Mouse (Mus musculus): ENCODE measurements at regions not wholly inside any gene's neighbourhood (a gene's known extent, or its start where the extent isn't known, plus 50 kb on each side); places are given as distances from the start of the nearest gene placed in this dataset.

- DNase-seq (ENCODE audit: low spot score) = no peak
Observed at GRCm38 (mm10) chr19:15487576-15487975, 459.6 kb downstream of the Psat1 start.

- no peak for DNase-seq (ENCODE audit: low spot score)
Observed at GRCm38 (mm10) chr19:15481605-15482004, 465.5 kb downstream of the Psat1 start.

- DNase-seq (ENCODE audit: low spot score) = no peak
Observed at GRCm38 (mm10) chr19:15469541-15469940, 477.6 kb downstream of the Psat1 start.

GRCm38 (mm10) chr19:15466713-15467112, 480.4 kb downstream of the Psat1 start:
- no peak for DNase-seq (ENCODE audit: low spot score)

DNA sequence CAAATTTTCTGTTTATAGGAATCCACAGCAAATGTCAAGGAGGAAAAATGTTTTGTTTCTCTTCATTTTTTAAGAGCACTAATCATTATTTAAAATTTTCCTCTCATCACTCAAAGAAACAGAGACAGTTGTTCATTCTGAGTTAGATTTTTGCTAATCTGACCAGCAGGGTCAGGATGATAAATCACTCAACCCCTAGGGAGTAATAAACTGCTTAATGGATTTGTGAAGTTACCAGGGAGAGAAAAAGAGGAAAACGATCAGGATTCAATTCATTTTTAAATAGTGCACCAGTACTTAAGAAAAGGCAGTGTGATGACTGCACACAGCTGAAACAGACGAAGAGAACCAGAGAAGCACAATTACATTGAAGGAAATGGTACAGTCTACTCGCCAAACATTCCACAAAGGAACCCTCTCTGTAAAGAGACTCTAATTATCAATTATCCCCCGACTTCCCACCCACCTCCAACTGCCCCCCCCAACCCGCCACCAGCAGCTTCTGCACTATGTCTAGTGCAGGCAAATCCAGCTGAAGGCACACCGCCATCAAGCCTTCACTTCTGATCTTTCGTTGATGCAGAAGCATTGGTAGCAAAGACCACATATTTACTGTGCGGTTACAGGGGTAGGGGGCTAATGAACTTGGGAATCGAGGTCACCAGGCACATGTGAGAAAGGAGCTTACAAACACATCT, 481.9 kb downstream of the Psat1 start:
- no peak for DNase-seq (ENCODE audit: low spot score)

DNA sequence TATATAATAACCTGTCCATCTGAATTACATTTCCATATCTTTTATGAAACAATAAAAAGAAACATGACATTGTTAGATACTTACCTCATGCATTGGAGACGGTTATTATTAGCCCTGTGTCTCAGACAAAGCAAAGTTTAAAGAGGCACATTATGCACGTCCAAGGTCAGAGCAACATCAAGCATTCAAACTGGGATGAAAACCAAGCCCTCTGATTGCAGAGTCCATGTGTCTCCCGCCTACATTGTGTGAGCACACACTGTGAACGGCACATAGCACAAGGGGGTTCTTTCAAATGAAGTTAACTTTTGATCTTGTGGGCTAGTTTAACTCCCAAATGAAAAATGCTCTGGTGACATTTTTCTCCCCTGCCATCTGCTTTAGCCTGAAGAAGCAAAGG, 489.3 kb downstream of the Psat1 start:
- DNase-seq (ENCODE audit: low spot score) = no peak

DNA sequence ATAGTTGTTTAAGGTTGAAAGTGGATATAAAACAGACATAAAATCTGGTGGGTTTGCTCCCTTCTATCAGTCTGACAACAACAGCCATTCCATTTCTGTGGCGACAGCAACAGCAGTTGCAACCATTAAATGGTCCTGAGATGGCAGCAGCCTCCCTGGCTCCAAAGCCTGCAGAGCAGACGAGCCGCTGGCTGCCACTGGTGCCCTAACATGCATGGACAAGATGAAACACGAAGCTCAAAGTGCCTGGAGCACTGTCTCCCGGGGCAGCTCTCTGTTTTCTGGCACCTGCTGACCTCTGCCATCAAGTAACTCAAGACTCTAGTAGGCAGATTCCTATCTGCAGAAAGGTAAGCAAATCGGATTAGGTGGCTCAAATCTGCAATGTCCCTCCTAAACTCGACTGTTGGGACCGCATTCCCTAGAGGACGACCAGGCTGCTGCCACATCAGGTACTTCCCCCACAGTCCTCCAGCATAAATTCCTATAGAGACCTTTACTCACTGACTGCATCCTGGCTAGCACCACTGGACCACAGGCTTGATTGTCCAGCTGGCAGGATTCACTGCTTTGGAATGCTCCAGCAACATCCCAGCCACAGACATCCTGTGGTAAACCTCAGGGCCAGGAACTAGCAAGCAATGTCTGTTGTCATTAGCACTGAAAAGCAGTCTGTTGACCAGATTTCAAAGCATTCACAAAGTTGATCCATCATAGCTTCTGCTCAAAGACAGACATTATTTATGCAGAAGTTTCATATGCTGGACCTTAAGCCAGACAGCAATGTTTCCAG, 490.0 kb downstream of the Psat1 start:
- DNase-seq (ENCODE audit: low spot score) = no peak

- no peak for DNase-seq (ENCODE audit: low spot score)
Observed at GRCm38 (mm10) chr19:15448989-15449388, 498.1 kb downstream of the Psat1 start.

GRCm38 (mm10) chr19:15431798-15432197, 515.3 kb downstream of the Psat1 start:
- DNase-seq (ENCODE audit: low spot score) = no peak

DNA sequence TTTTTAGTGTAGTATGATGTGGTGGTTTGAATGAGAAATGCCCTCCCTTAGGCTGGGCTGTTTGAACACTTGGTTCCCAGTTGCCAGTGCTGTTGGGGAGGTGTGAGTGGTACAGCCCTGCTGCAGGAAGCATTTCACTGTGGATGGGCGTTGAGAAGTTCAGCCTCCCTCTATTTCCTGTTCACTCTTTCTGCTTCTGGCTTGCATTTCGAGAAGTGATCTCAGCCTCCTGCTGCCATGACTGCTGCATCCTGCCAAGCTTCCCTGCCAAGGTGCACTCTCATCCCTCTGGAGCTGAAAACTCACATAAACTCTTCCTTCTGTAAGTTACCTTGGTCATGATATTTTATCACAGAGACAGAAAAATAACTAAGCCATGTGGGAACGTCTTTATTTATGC, 525.8 kb downstream of the Psat1 start:
- DNase-seq (ENCODE audit: low spot score) = no peak

GRCm38 (mm10) chr19:15398624-15399023, 548.5 kb downstream of the Psat1 start:
- DNase-seq (ENCODE audit: low spot score) = no peak

- no peak for DNase-seq (ENCODE audit: low spot score)
Observed at GRCm38 (mm10) chr19:15371682-15372081, 575.5 kb downstream of the Psat1 start.

GRCm38 (mm10) chr19:15366951-15367350, 580.2 kb downstream of the Psat1 start:
- no peak for DNase-seq (ENCODE audit: low spot score)

DNA sequence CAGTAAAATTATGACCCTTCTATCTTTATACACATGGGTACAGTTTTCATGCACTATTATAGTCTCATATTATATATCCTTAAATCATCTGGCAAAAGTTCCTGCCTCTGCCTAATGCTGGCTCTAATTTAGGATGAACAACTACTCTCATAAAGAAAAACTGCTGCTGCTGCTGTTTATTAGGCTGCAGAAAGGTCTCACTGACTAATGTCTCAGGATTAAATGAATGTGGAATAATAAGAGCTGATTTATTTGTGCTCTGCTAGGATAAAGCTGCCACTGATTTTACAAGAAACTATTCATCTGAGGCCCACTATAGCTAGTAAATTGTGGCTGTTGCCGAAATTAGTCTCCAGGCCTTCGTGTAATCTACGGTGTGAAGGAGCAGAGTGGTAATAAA, 590.0 kb downstream of the Psat1 start:
- no peak for DNase-seq (ENCODE audit: low spot score)

DNA sequence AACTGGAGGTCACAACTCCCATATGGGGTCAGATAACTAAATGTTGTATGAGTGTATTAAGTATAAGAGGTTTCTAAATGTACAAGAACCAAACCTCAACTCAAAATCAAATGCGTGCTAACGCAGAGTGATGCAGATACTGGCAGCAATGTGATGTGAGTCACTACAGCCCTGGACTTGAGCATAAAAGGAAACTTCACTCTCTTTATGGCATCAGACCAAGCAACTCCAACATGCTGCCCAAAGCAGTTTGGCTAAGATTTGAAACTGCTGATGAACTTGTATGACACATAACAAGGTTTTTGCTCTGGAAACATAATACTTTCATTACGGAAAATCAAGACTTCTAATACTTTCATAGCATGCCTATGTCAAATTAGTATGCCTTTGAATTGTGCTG, 598.8 kb downstream of the Psat1 start:
- DNase-seq (ENCODE audit: low spot score) = no peak

DNA sequence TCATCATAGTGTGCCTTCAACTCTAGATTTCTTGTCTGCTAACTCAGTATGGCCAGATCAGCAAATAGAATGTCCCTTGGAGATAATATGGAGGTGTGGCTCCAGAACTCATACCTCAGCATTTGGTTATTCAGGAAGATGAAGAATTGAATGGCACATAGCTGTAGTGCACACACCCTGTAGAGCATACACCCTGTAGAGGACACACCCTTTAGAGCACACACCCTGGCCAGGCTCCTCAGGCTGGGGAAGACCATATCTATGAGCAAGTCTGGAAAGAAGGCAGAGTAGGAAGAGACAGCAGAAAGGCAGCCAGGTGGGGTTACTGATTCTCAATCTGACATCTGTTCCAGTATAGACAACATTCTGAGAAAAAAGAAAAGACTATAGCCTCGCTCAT, 604.9 kb downstream of the Psat1 start:
- no peak for DNase-seq (ENCODE audit: low spot score)

DNA sequence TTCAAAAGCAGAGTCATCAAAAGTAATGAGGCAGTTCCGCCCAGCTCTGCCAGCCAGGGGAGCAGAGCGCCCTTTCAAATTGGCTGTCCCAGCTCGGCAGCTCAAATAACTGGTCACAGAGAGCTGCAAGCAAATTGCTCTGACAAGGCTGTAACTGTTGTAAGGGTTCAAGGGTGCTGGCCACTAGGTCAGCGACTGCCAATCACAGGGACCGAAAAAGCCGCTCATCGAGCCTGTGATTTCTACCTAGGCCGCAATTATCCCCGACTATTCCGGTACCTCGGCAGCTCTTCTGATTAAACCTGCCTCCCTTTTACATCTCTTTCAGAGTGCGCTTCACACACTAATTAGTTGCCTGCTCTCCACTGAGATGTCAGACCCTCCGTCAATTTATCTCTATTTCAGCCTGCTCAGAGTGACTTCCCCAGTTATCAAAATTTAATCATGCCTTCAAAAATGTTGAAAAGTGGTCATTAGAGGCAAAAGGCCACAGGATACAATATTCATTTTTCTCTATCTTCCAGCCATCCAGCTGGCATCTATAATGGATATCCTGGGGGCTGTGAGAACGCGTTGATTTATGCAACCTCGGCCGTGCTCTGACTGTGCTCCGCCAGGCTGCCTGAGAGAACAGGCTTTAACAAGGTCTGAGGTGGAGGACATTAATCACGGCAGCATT, 606.7 kb downstream of the Psat1 start:
- no peak for DNase-seq (ENCODE audit: low spot score)

GRCm38 (mm10) chr19:15339979-15340304, 607.2 kb downstream of the Psat1 start:
- no peak for DNase-seq (ENCODE audit: low spot score)

GRCm38 (mm10) chr19:15330155-15330554, 617.0 kb downstream of the Psat1 start:
- no peak for DNase-seq (ENCODE audit: low spot score)

- no peak for DNase-seq (ENCODE audit: low spot score)
Observed at GRCm38 (mm10) chr19:15299474-15299873, 647.7 kb downstream of the Psat1 start.

DNA sequence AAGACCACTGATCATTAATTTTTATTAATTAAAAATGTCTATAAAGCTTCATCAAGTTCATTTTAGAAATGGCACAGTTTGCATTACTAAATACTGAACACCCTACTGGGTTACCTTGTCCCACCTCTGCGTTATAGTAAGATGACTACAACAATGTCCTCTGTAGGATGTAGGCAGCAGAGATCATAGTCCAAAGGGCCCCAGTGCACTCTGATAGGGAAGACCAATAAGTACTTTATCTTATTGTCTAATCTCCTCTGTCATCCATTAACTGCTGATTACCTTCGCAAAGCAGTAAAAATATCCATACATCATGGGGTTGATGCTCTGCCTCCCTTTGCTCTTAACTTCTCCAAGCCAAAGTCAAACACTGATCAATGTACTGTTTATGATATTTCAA, 662.1 kb downstream of the Psat1 start:
- DNase-seq (ENCODE audit: low spot score) = no peak

DNA sequence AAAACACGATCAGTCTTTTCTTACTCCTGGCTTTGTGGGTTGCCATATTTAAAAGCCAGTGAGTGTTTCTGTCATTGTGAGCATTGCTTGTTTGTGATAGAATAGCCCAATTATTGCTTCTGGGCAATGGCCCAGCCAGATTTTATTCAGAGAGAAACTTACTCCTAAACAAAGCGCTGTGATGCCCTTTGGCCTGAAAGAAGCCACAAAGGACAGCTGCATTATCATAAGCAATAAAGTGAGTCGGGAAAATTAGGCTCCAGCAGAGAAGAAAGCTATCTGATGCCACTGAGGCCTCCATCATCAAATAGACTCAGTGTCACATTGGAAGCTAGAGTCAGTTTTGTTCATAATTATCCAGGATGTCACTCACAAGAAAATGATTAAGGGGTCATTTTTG, 644.9 kb upstream of the Tle4 start:
- DNase-seq (ENCODE audit: low spot score) = no peak

All from layer of hippocampus, adult 9-10 months (tissue).